Mouse (Mus musculus) heart, postnatal 4 days (tissue): ENCODE results near the gene Slc25a26. TPM values are rescaled to one million over a fixed set of nuclear protein-coding genes. Genes with fewer than 3 reads are reported as not detected.

ENCODE experiments used
- DNase-seq: peaks from one replicate; pipeline ENCODE4 v3.0.0; 2021
- total RNA-seq, 2 experiments: library from RNA; stranded (reverse); gene quantifications; 2 replicates each; pipeline ENCODE4 v1.2.3; 2021

Gene Slc25a26
- total RNA-seq, 2 experiments from 2014 or later, result 9.8 TPM

GRCm38 (mm10) chr6:94601101-94601500 is 101.0 kb downstream of the Slc25a26 start:
- no peak for DNase-seq

GRCm38 (mm10) chr6:94601811-94602210 is 101.7 kb downstream of the Slc25a26 start:
- no peak for DNase-seq

GRCm38 (mm10) chr6:94604072-94604471 is 103.9 kb downstream of the Slc25a26 start:
- no peak for DNase-seq

- no peak for DNase-seq
These were observed 104.4 kb downstream of the Slc25a26 start for GRCm38 (mm10) chr6:94604546-94604945.

GRCm38 (mm10) chr6:94613235-94613895 is 113.2 kb downstream of the Slc25a26 start:
- no peak for DNase-seq

- DNase-seq, result no peak
These were observed 114.2 kb downstream of the Slc25a26 start for GRCm38 (mm10) chr6:94614346-94614745.

- no peak for DNase-seq
These were observed 115.8 kb downstream of the Slc25a26 start for GRCm38 (mm10) chr6:94615936-94616335.

GRCm38 (mm10) chr6:94618671-94619070 is 118.5 kb downstream of the Slc25a26 start:
- DNase-seq, result no peak

GRCm38 (mm10) chr6:94620287-94620686 is 120.2 kb downstream of the Slc25a26 start:
- DNase-seq, result no peak

- DNase-seq, result peak; percentile 39
These were observed 120.7 kb downstream of the Slc25a26 start for GRCm38 (mm10) chr6:94620801-94621301.

- peak; percentile 84 for DNase-seq
These were observed 122.9 kb downstream of the Slc25a26 start for GRCm38 (mm10) chr6:94622983-94623382.

GRCm38 (mm10) chr6:94624543-94624942 is 124.4 kb downstream of the Slc25a26 start:
- no peak for DNase-seq

GRCm38 (mm10) chr6:94625896-94626295 is 125.8 kb downstream of the Slc25a26 start:
- no peak for DNase-seq

GRCm38 (mm10) chr6:94626807-94627206 is 126.7 kb downstream of the Slc25a26 start:
- no peak for DNase-seq

- DNase-seq, result peak; percentile 23
These were observed 127.8 kb downstream of the Slc25a26 start for GRCm38 (mm10) chr6:94627714-94628595.

GRCm38 (mm10) chr6:94628787-94629186 is 128.7 kb downstream of the Slc25a26 start:
- DNase-seq, result no peak

- DNase-seq, result no peak
These were observed 131.1 kb downstream of the Slc25a26 start for GRCm38 (mm10) chr6:94631051-94631778.

GRCm38 (mm10) chr6:94631779-94632082 is 131.6 kb downstream of the Slc25a26 start:
- DNase-seq, result no peak

GRCm38 (mm10) chr6:94634274-94634673 is 134.1 kb downstream of the Slc25a26 start:
- DNase-seq, result no peak

- no peak for DNase-seq
These were observed 134.6 kb downstream of the Slc25a26 start for GRCm38 (mm10) chr6:94634710-94635109.

GRCm38 (mm10) chr6:94635343-94635742 is 135.2 kb downstream of the Slc25a26 start:
- DNase-seq, result no peak

- DNase-seq, result no peak
These were observed 136.9 kb downstream of the Slc25a26 start for GRCm38 (mm10) chr6:94637024-94637434.

GRCm38 (mm10) chr6:94640297-94640696 is 140.2 kb downstream of the Slc25a26 start:
- DNase-seq, result peak; percentile 49
